Mouse (Mus musculus) inflammation-experienced regulatory T-cells (primary cell): ENCODE measurements around the gene Adamtsl4. TPM values are rescaled to one million over a fixed set of nuclear protein-coding genes. Genes with fewer than 3 reads are reported as not detected.

Experiments
- polyA plus RNA-seq, 2 experiments: library from polyadenylated mRNA; unstranded; fragments of 100-300 nt; shearing (Covaris generic); gene quantifications; one replicate each; pipeline ENCODE4 v1.2.1; 2017

Adamtsl4 gene
- 10 to 100 TPM; 10.7 to 17.7 TPM for polyA plus RNA-seq

GRCm38 (mm10) chr3:95687524-95688421 lies at the start of gene Adamtsl4:
Gene Adamtsl4 (minus strand): TSS chr3:95687917.

GRCm38 (mm10) chr3:95658236-95658867 lies 29.4 kb downstream of the Adamtsl4 start, which contains the start of gene Mcl1:
Gene Mcl1 (plus strand): TSS chr3:95658788.

Other genes starting within 250 kb of the Adamtsl4 start
- gene Ctsk, start 188.7 kb downstream of the Adamtsl4 start, polyA plus RNA-seq = under 1 TPM in 1 of 2 experiments, not detected in 1; 0.37 TPM
- gene Ctss, start 161.1 kb downstream of the Adamtsl4 start, polyA plus RNA-seq = 100 to 1,000 TPM; 290 to 395 TPM
- gene Hormad1, start 128.2 kb downstream of the Adamtsl4 start, polyA plus RNA-seq = under 1 TPM in 1 of 2 experiments, not detected in 1; 0.40 TPM
- 10 to 100 TPM; 36.6 to 42.9 TPM for gene Golph3l, start 99.0 kb downstream of the Adamtsl4 start, polyA plus RNA-seq
- 10 to 100 TPM; 78.8 to 82.8 TPM for gene Ensa, start 62.9 kb downstream of the Adamtsl4 start, polyA plus RNA-seq
- gene Mcl1, start 29.1 kb downstream of the Adamtsl4 start, polyA plus RNA-seq = 100 to 1,000 TPM; 462 to 507 TPM
- 100 to 1,000 TPM; 147 to 151 TPM for gene Ecm1, start 51.7 kb upstream of the Adamtsl4 start, polyA plus RNA-seq
- 10 to 100 TPM; 76.4 to 81.3 TPM for gene Tars2, start 72.3 kb upstream of the Adamtsl4 start, polyA plus RNA-seq
- gene Rprd2, start 130.9 kb upstream of the Adamtsl4 start, polyA plus RNA-seq = 10 to 100 TPM; 27.2 to 27.6 TPM
- gene Prpf3, start 168.0 kb upstream of the Adamtsl4 start, polyA plus RNA-seq = 10 to 100 TPM; 57.4 to 73.7 TPM
- 100 to 1,000 TPM; 201 to 205 TPM for gene Mrps21, start 183.6 kb upstream of the Adamtsl4 start, polyA plus RNA-seq
- gene Ciart, start 194.3 kb upstream of the Adamtsl4 start, polyA plus RNA-seq = 10 to 100 TPM in 1 of 2 experiments, 1 to 10 TPM in 1; 7.7 to 11.6 TPM
- gene BC028528, start 204.1 kb upstream of the Adamtsl4 start, polyA plus RNA-seq = 1 to 10 TPM in 1 of 2 experiments, under 1 TPM in 1; 0.52 to 2.7 TPM
- gene Aph1a, start 206.1 kb upstream of the Adamtsl4 start, polyA plus RNA-seq = 10 to 100 TPM; 47.8 to 56.0 TPM
- gene Car14, start 216.8 kb upstream of the Adamtsl4 start, polyA plus RNA-seq = not detected
- 100 to 1,000 TPM; 154 to 215 TPM for gene Anp32e, start 241.3 kb upstream of the Adamtsl4 start, polyA plus RNA-seq